Mouse (Mus musculus): ENCODE measurements at regions not wholly inside any gene's neighbourhood (a gene's known extent, or its start where the extent isn't known, plus 50 kb on each side); places are given as distances from the start of the nearest gene placed in this dataset.

DNA sequence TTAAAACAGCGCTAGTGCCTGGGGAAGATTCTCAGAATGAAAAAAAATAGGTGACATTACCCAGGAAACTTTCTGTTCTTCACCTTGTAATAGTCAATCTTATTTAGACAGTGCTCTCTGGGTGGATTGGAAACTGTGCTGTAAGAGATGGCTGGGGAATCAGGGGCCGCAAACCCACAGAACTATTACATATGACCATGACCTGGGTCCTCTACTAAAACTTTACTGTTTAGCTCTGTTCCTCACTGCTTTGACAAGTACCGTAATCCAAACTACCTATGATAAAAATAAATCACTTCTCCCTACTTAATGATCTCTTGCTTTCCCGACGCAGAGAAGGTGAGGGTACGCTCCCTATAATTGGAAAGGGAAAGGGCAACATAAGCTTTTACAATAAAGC, 157.6 kb upstream of the Adgrl2 start:
- intact Hi-C loops (cut with DNase I): no loop called here
- 97% methylated on average over 6 of the region's 6 CpGs for WGBS
- H3K4me1 ChIP-seq (ENCODE audit: control insufficient read depth, insufficient read depth, low read length): peaks cover 1% of the 10 kb centered on the region; the same call in 1 of the 2 replicates
- H3K36me3 ChIP-seq (ENCODE audit: control insufficient read depth, insufficient read depth, low read length): no peaks in the 10 kb centered on the region
- H3K27ac ChIP-seq: no peak overlapping the region
- no peaks in the 10 kb centered on the region for H3K27me3 ChIP-seq (ENCODE audit: control insufficient read depth, insufficient read depth, low read length)
- no peaks in the 10 kb centered on the region for H3K79me2 ChIP-seq (replicated peaks; ENCODE audit: control insufficient read depth, insufficient read depth, low read length)
- H3K9ac ChIP-seq (ENCODE audit: low read depth, low read length): no peak overlapping the region
- no peak overlapping the region for H3K4me3 ChIP-seq
- TF ChIP-seq EP300 (IDR thresholded peaks at IDR 0.05; ENCODE audit: insufficient read depth, low read depth, low read length) (no peak), CTCF (IDR thresholded peaks at IDR 0.05) (no peak), POLR2A (IDR thresholded peaks at IDR 0.05; ENCODE audit: insufficient read depth, low read depth, low read length) (no peak)
- DNase-seq: no peak

DNA sequence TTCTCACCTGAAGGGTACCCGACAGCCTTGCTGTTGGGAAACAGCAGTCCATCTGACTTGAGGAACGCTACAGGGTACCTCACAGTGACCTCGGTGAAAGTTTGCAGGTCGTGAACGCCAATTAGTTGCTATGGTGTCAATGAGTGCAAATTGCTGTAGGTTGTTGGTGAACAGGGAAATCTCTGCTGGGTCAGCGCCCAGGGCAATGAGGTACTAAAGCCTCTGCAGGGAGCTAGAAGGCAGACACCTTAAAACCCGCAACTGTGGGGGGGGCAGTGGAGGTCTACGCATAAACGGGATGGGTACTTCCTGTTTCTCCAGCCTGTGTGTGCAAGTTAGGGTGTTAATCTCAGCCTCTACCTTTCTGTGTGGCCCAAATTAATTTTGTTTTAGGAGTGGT, 156.3 kb upstream of the Adgrl2 start:
- H3K27ac ChIP-seq: no peak overlapping the region
- intact Hi-C loops (cut with DNase I): no loop called here
- WGBS: 87% methylated on average over 9 of the region's 9 CpGs
- no peak overlapping the region for H3K4me3 ChIP-seq
- no peaks in the 10 kb centered on the region for H3K27me3 ChIP-seq (ENCODE audit: control insufficient read depth, insufficient read depth, low read length)
- no peak overlapping the region for H3K9ac ChIP-seq (ENCODE audit: low read depth, low read length)
- H3K79me2 ChIP-seq (replicated peaks; ENCODE audit: control insufficient read depth, insufficient read depth, low read length): no peaks in the 10 kb centered on the region
- no peak for DNase-seq
- H3K4me1 ChIP-seq (ENCODE audit: control insufficient read depth, insufficient read depth, low read length): peaks cover 1% of the 10 kb centered on the region; the same call in 1 of the 2 replicates
- H3K36me3 ChIP-seq (ENCODE audit: control insufficient read depth, insufficient read depth, low read length): no peaks in the 10 kb centered on the region
- no peak for TF ChIP-seq CTCF (IDR thresholded peaks at IDR 0.05)
- no peak for TF ChIP-seq POLR2A (IDR thresholded peaks at IDR 0.05; ENCODE audit: insufficient read depth, low read depth, low read length)
- no peak for TF ChIP-seq EP300 (IDR thresholded peaks at IDR 0.05; ENCODE audit: insufficient read depth, low read depth, low read length)

DNA sequence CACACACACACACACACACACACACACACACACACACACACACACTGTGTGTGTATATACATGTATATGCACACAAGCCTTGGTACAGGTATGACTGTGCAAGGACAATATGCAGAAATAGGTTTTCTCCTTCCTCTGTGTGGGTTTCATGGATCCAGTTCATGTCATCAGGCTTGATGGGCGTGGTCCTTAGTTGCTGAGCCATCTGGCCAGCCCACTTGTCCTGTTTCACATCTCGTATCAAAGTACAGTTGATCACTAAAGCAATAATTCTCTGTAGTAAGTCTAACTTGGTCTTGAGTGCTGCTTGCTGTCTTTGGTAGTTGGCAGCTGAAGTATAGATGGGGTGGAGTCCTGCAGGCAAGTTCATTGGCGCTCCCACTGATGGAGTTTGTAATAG, 150.1 kb upstream of the Adgrl2 start:
- intact Hi-C loops (cut with DNase I): no loop called here
- WGBS: 86% methylated on average over 3 of the region's 3 CpGs
- no peak for DNase-seq

DNA sequence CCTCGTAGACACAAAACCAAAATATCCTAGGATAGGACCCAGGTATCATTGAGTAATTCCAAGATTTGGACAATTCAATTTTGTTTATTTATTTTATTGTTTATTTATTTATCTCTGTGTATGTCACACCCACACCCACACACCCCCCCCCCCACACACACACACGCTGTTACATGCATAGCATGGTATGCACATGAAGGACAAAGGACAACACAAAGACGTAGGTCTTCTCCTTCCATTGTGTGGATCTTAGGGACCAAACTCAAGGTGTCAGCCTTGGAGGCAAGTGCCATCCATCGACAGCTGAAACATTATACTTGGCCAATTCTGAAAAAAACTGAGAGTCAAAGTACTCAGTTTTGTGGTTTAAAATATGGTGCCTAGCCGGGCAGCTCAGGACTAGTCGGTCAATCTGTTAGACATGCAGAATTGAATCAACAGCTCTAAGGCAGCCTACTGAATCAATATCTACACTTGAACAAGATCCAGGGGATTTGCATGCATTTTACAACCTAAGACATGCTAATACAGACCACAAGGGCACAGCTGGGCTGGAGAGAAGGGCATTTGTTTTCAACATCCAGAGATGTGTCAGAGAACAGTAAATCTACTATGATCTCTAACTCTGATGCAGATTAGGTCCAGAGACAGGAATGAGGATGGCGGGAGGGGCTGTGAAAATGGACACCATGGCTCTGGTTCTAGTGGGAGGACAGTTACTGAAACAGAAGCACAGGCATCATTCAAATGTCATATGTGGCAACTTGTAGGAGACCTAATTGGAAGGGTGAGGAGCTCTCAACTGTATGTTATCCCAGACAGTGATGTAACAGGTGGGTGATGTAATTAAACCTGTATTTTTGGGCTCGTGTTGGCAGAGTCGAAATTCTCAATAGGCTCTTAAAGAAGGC, 143.9 kb upstream of the Adgrl2 start:
- no peaks in the 10 kb centered on the region for H3K4me1 ChIP-seq (ENCODE audit: control insufficient read depth, insufficient read depth, low read length)
- no peak for DNase-seq
- H3K4me3 ChIP-seq: no peak overlapping the region
- H3K79me2 ChIP-seq (replicated peaks; ENCODE audit: control insufficient read depth, insufficient read depth, low read length): no peaks in the 10 kb centered on the region
- no peaks in the 10 kb centered on the region for H3K36me3 ChIP-seq (ENCODE audit: control insufficient read depth, insufficient read depth, low read length)
- H3K27me3 ChIP-seq (ENCODE audit: control insufficient read depth, insufficient read depth, low read length): no peaks in the 10 kb centered on the region
- intact Hi-C loops (cut with DNase I): no loop called here
- 89% methylated on average over 9 of the region's 9 CpGs for WGBS
- H3K27ac ChIP-seq: no peak overlapping the region
- no peak for TF ChIP-seq POLR2A (IDR thresholded peaks at IDR 0.05; ENCODE audit: insufficient read depth, low read depth, low read length)
- TF ChIP-seq CTCF (IDR thresholded peaks at IDR 0.05): no peak
- TF ChIP-seq EP300 (IDR thresholded peaks at IDR 0.05; ENCODE audit: insufficient read depth, low read depth, low read length): no peak
- no peak overlapping the region for H3K9ac ChIP-seq (ENCODE audit: low read depth, low read length)

More for the DNA sequence above, 150.1 kb upstream of the Adgrl2 start:
- Histone ChIP-seq H3K27me3 (ENCODE audit: control insufficient read depth, insufficient read depth, low read length) (no peaks in the 10 kb centered on the region), H3K27ac (no peak overlapping the region), H3K4me1 (ENCODE audit: control insufficient read depth, insufficient read depth, low read length) (no peaks in the 10 kb centered on the region; the same call in 1 of the 2 replicates), H3K9ac (ENCODE audit: low read depth, low read length) (no peak overlapping the region), H3K4me3 (no peak overlapping the region), H3K36me3 (ENCODE audit: control insufficient read depth, insufficient read depth, low read length) (no peaks in the 10 kb centered on the region), H3K79me2 (replicated peaks; ENCODE audit: control insufficient read depth, insufficient read depth, low read length) (no peaks in the 10 kb centered on the region)
- TF ChIP-seq POLR2A (IDR thresholded peaks at IDR 0.05; ENCODE audit: insufficient read depth, low read depth, low read length): no peak
- no peak for TF ChIP-seq EP300 (IDR thresholded peaks at IDR 0.05; ENCODE audit: insufficient read depth, low read depth, low read length)
- no peak for TF ChIP-seq CTCF (IDR thresholded peaks at IDR 0.05)

DNA sequence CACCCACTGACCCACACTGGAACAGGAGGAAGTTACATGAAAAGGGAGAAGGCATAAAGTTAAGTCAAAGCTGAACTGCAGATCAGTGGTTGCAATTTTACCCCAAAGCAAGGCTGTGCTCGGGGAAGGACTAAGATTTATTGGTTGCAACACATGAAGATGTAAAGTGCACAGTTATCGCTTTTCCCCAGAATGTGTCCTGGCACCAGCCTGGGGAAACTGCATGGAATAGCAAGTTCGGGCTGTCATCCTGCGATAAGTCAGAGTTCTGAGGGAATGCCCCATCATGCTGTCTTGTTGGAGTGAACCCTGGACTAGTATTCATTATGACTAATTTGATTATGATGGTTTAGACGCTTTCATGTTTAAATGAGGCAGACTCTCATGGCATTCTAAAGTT, 128.5 kb upstream of the Adgrl2 start:
- intact Hi-C loops (cut with DNase I): no loop called here
- no peak for DNase-seq
- TF ChIP-seq CTCF (IDR thresholded peaks at IDR 0.05) (no peak), POLR2A (IDR thresholded peaks at IDR 0.05; ENCODE audit: insufficient read depth, low read depth, low read length) (no peak), EP300 (IDR thresholded peaks at IDR 0.05; ENCODE audit: insufficient read depth, low read depth, low read length) (no peak)
- H3K9ac ChIP-seq (ENCODE audit: low read depth, low read length): no peak overlapping the region
- no peaks in the 10 kb centered on the region for H3K79me2 ChIP-seq (replicated peaks; ENCODE audit: control insufficient read depth, insufficient read depth, low read length)
- 93% methylated on average over 5 of the region's 5 CpGs for WGBS
- no peaks in the 10 kb centered on the region for H3K27me3 ChIP-seq (ENCODE audit: control insufficient read depth, insufficient read depth, low read length)
- no peaks in the 10 kb centered on the region; the same call in 1 of the 2 replicates for H3K36me3 ChIP-seq (ENCODE audit: control insufficient read depth, insufficient read depth, low read length)
- H3K4me3 ChIP-seq: no peak overlapping the region
- H3K27ac ChIP-seq: no peak overlapping the region
- peaks cover 8% of the 10 kb centered on the region for H3K4me1 ChIP-seq (ENCODE audit: control insufficient read depth, insufficient read depth, low read length)

DNA sequence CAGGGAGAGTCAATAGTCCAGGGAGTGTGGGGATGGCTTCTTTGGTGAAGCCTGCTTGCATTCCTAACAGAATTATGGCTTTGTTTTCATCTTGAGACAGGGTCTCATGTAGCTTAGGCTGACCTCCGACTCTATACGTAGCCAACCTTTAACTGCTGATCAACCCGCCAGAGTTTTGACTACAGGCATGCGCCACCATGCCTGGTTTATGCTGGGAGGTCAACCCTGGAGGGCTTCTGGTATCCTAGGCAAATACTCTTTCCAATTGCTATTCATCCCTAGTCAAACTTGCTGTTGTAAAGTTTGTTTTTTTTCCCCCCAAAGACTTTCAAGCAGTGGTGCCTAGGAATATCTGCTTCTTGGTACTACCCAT, 127.3 kb upstream of the Adgrl2 start:
- H3K36me3 ChIP-seq (ENCODE audit: control insufficient read depth, insufficient read depth, low read length): no peaks in the 10 kb centered on the region; the same call in 1 of the 2 replicates
- intact Hi-C loops (cut with DNase I): no loop called here
- H3K27me3 ChIP-seq (ENCODE audit: control insufficient read depth, insufficient read depth, low read length): no peaks in the 10 kb centered on the region
- H3K27ac ChIP-seq: no peak overlapping the region
- no peak overlapping the region for H3K9ac ChIP-seq (ENCODE audit: low read depth, low read length)
- no peak for DNase-seq
- H3K4me3 ChIP-seq: no peak overlapping the region
- peaks cover 8% of the 10 kb centered on the region for H3K4me1 ChIP-seq (ENCODE audit: control insufficient read depth, insufficient read depth, low read length)
- TF ChIP-seq CTCF (IDR thresholded peaks at IDR 0.05): no peak
- no peak for TF ChIP-seq EP300 (IDR thresholded peaks at IDR 0.05; ENCODE audit: insufficient read depth, low read depth, low read length)
- TF ChIP-seq POLR2A (IDR thresholded peaks at IDR 0.05; ENCODE audit: insufficient read depth, low read depth, low read length): no peak
- no peaks in the 10 kb centered on the region for H3K79me2 ChIP-seq (replicated peaks; ENCODE audit: control insufficient read depth, insufficient read depth, low read length)
- 68% methylated on average over 4 of the region's 4 CpGs for WGBS
